Mouse (Mus musculus): ENCODE measurements at regions not wholly inside any gene's neighbourhood (a gene's known extent, or its start where the extent isn't known, plus 50 kb on each side); places are given as distances from the start of the nearest gene placed in this dataset.

DNA sequence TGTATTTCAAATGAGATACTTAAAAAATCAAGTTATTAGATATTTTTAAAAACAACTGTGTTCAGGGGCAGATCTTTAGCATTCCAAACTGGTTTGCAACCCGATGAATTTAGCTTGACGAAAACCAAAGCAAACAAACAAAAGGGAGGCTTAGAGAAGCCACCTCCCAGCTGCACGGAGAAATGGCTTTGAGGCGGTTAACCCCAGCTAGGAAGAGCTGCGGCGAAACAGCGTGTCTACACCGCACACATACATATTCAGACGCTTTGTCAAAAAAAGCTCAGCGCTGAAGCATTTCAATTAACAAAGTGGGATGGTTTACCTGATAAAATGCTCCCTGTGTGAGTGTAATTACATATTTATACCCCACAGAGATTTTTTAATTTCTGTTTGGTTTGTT, 123.0 kb upstream of the Ap5m1 start:
- DNase-seq (ENCODE audit: extremely low spot score in 1 of 2, low spot score in 1 of 2), result no peak

DNA sequence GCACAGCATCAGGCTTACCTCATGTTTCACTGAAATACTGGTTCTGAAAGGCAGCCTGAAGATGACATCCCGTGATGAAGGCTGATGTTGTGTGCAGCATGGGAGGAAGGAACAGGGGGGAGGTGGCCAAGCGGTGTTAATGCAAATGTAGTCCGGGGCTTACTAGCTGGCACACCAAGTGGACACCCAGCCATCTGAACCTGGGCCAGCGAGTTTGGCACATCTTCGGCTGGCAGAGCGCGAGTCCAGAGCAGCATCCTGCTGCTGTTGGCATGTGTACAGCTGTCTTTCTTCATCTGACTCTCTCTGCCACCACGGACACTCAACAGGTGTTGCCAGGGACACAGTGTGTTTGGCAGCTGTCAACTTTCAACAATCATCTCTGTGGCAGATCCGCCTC, 135.0 kb upstream of the Ap5m1 start:
- peak in 1 of 2 experiments; percentile 8 for DNase-seq (ENCODE audit: extremely low spot score in 1 of 2, low spot score in 1 of 2)

DNA sequence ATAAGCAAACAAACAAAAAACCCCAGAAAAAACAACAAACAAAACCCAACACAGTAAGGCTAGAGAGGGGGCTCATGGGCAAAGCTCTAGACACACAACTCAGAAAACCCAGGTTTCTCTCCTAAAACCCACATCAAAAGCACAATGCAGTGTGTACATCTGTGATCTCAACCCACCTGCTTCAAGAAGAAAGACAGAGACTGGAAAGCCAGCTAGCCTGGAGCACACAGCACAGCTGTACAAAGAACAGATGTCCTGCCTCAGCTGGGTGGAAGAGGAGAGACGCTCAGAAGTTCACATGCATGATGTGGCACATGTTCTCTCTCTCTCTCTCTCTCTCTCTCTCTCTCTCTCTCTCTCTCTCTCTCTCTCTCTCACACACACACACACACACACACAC, 140.0 kb upstream of the Ap5m1 start:
- no peak for DNase-seq (ENCODE audit: extremely low spot score in 1 of 2, low spot score in 1 of 2)

DNA sequence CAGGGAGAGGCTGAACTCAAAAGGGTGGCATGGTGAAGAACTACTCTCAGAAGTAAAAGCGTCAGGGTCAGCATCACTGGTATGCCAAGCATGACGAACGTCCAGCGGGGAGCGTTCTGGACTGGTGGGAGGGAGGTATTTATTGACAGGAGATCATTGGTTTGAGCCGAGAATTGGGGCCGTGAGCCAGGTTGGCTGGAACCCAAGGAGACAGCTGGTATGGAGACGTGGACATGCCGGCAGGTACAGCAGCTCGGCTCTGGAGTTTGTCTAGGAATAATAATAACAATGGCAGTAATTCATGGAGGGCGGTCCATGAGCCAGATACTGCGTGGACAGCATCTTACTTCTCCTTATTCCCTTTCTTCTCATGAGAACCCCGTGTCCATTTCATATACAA, 156.5 kb upstream of the Ap5m1 start:
- DNase-seq (ENCODE audit: extremely low spot score in 1 of 2, low spot score in 1 of 2), result no peak

GRCm38 (mm10) chr14:48907991-48908698, 157.8 kb upstream of the Ap5m1 start:
- no peak for DNase-seq (ENCODE audit: extremely low spot score in 1 of 2, low spot score in 1 of 2)

DNA sequence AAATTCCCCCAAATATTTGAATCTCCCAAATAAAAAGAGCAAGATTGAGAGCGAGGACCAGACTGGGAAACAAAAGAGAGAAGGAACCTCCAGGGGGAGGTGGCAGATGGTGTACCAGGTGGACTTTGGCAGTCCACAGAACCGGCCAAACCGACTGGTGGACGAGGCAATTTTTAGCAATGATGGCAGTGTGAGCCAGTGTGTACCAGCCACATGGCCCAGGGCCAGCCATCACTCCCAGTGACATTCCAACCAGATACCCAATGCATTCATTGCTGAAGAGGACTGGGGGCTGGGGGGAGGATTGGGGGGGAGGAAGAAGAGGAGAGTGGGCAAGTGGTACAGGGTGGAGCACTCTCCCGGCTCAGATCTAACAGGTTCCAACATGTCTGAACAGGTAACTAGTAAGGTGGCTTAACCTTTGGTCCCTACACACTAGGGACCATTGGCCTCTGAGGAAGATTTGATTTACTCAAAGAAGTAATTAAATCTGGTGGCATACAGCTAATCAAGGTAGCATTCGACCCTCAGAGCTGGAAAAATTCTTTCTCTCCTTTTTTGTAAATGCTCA, 158.4 kb upstream of the Ap5m1 start:
- no peak for DNase-seq (ENCODE audit: extremely low spot score in 1 of 2, low spot score in 1 of 2)

DNA sequence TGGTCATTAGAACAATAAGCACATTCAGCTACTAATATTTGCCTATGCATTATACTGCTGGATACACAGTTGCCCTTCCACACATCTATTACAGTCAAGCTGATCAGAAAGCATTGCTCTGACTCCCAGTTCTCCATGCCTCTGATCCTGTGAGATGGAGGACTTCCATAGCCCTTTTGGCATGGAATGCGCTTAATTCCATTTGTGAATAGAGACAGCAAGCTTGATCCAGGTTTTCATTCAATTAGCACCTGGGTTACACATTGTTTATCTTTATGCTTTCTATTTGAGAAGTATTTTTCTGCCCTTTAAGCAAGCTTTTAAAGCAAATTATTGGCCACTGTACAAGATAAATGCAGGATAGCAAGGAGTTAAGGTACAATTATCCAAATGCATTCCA, 158.9 kb upstream of the Ap5m1 start:
- no peak for DNase-seq (ENCODE audit: extremely low spot score in 1 of 2, low spot score in 1 of 2)

DNA sequence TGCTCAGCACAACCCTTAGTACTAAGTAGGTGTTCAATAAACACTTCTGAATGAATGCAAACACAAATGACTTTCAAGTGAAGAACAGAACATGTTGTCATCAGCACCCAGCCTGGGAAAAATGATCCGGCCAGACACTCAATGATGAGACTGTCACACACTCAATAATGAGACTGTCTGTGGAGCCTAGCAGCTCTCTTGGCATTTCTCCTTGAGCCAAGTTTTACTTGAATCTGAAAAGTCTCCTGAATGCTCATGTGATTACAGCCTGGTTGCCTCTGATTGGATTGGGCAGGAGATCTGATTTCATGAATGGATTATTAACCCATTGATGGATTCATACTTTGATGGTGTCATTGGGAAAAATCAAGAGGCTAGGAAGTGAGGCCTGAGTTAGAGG, 161.3 kb upstream of the Ap5m1 start:
- no peak for DNase-seq (ENCODE audit: extremely low spot score in 1 of 2, low spot score in 1 of 2)

DNA sequence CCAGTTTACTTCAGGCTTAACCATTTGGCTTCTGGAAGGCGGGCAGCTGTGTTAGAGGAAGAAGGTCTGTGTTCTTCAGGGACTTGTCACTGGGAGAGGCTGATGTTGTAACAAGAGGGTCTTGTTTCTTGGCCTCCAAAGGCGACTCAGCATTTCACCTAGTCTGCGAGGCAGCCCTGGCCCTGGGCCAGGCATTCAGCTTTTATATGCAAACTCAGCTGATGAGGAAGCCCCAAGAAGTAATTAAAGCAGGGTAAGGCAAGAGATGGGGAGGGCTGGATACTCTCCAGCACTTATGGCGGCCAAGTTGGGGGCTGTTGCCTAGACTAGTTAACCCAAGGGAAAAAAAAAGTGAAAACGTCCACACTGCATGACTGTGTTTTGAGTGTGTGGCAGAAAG, 162.4 kb upstream of the Ap5m1 start:
- no peak for DNase-seq (ENCODE audit: extremely low spot score in 1 of 2, low spot score in 1 of 2)

- no peak for DNase-seq (ENCODE audit: extremely low spot score in 1 of 2, low spot score in 1 of 2)
These were observed 165.7 kb upstream of the Ap5m1 start for GRCm38 (mm10) chr14:48900201-48900600.

DNA sequence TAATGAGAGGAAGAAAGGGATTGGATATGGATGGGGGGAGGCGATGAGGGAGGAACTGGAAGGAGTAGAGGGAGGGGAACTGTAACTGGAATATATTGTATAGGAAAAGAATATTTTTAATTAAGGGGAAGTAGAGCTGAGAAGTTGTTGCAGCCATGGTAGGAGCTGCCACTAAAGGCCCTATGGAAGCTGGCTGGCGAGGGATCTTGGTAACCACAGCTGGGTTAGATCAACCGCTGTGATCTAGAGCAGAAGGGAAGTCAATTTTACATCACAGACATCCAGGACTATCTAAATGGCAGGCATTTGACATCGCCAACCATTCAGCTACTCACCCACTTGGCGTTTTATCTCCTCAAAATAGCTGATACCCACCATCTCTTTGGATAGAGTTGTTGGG, 168.8 kb upstream of the Ap5m1 start:
- no peak for DNase-seq (ENCODE audit: extremely low spot score in 1 of 2, low spot score in 1 of 2)

DNA sequence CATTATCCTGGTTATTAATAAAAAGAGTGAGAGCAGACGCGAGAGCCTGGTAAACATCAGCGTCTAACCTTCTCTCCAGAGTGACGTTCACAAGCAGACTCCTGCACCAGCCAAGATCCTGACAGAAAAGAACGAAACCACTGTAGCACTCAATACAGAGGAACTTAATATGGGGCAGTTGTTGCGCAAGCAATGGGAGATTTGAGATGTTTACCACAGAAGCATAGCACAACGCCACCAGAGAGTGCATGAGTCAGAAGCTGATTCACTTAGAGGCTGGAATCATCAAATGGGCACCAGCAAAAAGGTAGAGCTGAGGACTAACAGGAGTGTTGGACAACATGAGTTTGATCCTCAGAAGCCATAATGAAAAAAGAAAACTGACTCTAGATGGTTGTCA, 169.7 kb upstream of the Ap5m1 start:
- no peak for DNase-seq (ENCODE audit: extremely low spot score in 1 of 2, low spot score in 1 of 2)

DNA sequence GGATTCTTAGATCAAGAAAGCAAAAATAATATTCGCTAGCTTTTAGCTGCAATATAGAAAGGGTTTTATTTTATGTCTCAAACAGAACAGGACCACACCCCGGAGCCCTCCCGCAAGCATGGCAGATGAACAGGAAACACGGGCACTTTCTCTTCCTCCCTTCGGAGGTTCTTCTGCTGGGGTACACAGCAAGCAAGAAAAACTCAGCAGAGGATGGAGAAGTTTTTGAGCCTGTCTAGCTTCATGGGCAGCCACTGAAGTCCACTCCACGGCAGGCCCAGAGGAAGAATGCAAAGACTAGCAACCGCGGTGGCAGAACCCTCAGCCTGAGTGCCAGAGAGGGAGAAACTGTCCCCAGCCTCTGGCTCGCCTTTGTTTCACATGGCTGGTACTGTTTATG, 174.7 kb upstream of the Ap5m1 start:
- DNase-seq (ENCODE audit: extremely low spot score in 1 of 2, low spot score in 1 of 2), result no peak

- DNase-seq (ENCODE audit: extremely low spot score in 1 of 2, low spot score in 1 of 2), result peak in 1 of 2 experiments; percentile 23
These were observed 176.9 kb upstream of the Ap5m1 start for GRCm38 (mm10) chr14:48888954-48889353.

GRCm38 (mm10) chr14:48880041-48880440, 185.9 kb upstream of the Ap5m1 start:
- DNase-seq (ENCODE audit: extremely low spot score in 1 of 2, low spot score in 1 of 2), result no peak

- DNase-seq (ENCODE audit: extremely low spot score in 1 of 2, low spot score in 1 of 2), result no peak
These were observed 187.8 kb upstream of the Ap5m1 start for GRCm38 (mm10) chr14:48877998-48878657.

- DNase-seq (ENCODE audit: extremely low spot score in 1 of 2, low spot score in 1 of 2), result no peak
These were observed 194.6 kb upstream of the Ap5m1 start for GRCm38 (mm10) chr14:48871313-48871712.

DNA sequence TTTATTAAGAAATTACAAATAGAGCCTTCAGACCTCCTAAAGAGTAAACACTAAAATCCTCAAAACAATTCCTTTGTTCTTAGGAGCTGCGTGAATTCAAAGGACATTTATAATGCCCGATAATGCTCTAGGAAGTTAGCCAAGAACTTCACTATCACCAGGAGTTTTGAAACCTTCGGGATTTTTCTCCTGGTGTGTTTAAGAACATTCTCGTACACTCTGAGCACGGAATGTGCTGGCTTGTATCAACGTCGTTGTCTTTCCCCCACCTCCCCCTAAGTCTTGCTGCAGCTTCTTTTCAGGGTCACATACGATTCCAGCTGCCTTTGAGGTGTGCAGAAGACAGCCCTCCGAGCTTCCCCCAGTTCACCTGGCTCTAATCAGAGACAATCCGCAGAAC, 195.9 kb upstream of the Ap5m1 start:
- no peak for DNase-seq (ENCODE audit: extremely low spot score in 1 of 2, low spot score in 1 of 2)

DNA sequence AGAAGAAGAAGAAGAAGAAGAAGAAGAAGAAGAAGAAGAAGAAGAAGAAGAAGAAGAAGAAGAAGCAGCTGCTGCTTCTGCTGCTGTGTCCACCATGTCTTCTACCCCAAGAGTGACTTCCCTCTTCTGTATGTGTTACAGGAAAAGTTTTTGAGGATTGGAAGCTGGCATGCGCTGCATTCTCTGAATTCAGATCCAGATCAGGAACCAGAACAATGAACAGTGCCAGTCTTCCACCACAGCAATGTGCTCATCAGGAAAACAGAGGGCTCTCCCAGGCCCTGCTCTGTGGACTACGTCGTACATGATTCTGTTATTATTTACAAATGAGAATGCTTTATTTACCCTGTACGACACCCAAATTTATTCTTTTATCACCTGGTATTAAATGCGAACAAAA, 181.8 kb upstream of the Otx2 start:
- no peak for DNase-seq (ENCODE audit: extremely low spot score in 1 of 2, low spot score in 1 of 2)

DNA sequence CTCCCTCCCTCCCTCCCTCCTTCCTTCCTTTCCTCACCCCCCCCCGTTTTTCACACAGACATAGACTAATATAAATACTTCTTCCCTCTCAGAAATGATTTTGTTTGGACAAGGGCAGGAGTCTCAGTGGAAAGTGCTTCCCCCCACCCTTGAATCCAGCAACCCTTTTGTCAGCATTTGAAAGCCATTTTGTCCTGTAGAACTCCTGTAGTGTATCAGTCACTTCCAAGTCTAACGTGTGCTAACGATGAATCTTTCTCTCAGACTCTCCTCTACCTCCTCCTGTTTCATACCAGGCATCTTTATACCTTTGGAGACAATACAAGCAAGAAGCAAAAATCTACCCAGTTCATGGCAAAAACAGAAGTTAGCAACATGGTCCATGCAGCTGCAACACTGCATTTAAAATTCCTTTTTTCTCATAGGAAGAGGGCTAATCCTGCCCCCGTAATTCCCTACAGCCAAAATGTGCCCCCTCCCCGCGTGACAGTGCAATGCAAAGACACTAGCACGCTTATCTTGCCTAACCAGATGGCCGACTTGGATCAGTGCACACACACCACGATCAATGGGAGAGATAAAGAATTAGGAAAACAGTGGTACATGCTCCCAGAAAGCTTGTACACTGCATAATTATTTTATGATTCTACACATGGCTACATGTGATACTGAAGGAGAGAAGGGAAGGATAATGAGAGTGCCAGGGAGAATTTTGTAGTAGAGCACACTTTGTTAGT, 180.7 kb upstream of the Otx2 start:
- DNase-seq (ENCODE audit: extremely low spot score in 1 of 2, low spot score in 1 of 2), result no peak

GRCm38 (mm10) chr14:48853479-48854187, 180.0 kb upstream of the Otx2 start:
- DNase-seq (ENCODE audit: extremely low spot score in 1 of 2, low spot score in 1 of 2), result no peak
